Mouse (Mus musculus): ENCODE measurements around the gene Tmem209. TPM values are rescaled to one million over a fixed set of nuclear protein-coding genes. Genes with fewer than 3 reads are reported as not detected.

Tmem209 gene
- polyA plus RNA-seq, 1 experiment, result 126 TPM

DNA sequence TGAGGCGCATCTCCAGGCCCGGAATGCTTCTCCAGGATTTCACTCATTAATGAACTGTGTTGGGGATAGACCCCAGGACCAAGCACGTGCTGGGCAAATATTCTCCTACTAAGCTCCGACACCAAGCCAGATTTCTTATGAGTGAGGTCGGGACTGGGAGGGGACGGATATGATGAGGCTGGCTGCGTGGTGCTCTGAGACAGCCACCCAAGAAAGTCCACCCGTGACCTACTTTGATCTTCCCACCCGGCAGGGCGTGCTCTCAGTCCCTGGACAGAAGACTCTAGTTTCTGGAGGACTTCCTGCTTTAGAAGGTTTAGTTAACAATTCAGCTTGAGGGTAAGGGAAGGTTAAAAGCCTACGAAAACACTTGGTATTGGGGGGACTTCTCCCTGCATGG lies 44.0 kb downstream of the Tmem209 start:
- Histone ChIP-seq H3K36me3 (ENCODE audit: control insufficient read depth, insufficient read depth, low read length, poor library complexity, severe bottlenecking) (no peaks in the 10 kb centered on the region), H3K27ac (ENCODE audit: insufficient read depth, low read length) (no peak overlapping the region), H3K4me1 (ENCODE audit: control insufficient read depth, insufficient read depth, low read length) (peaks cover 3% of the 10 kb centered on the region), H3K4me3 (ENCODE audit: low read depth, low read length) (no peak overlapping the region), H3K27me3 (ENCODE audit: control insufficient read depth, insufficient read depth, low read length, poor library complexity, severe bottlenecking) (no peaks in the 10 kb centered on the region), H3K9ac (ENCODE audit: low read depth, poor library complexity, severe bottlenecking) (no peak overlapping the region), H3K9me3 (replicated peaks; ENCODE audit: control insufficient read depth, insufficient read depth, low read length, poor library complexity, severe bottlenecking) (no peaks in the 10 kb centered on the region)
- no peak for TF ChIP-seq CTCF (IDR thresholded peaks at IDR 0.05; ENCODE audit: low read depth, low read length)
- TF ChIP-seq POLR2A (IDR thresholded peaks at IDR 0.05; ENCODE audit: insufficient read depth, low read length), result no peak
- TF ChIP-seq EP300 (IDR thresholded peaks at IDR 0.05; ENCODE audit: insufficient read depth, low read depth, low read length), result no peak

DNA sequence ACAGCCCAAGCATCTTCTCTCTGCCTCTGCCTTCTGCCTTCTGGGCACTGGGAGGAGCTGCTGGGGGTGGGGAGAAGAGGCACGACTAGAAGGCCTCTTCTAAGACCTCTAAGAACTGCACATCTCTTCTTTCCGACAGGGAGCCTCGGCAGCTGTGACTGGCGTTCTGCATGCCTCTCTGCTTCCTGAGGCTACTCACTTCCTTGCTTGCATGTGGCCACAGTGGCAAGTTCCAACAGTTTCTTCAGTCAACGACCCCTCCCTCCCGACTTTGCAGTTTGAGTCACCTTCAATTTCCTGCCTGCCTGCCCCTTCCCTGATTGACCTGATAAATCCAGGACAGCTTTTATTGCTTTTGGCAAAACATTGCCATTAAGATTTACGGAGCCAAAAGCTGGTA lies 46.8 kb downstream of the Tmem209 start:
- H3K9me3 ChIP-seq (replicated peaks; ENCODE audit: control insufficient read depth, insufficient read depth, low read length, poor library complexity, severe bottlenecking), result no peaks in the 10 kb centered on the region
- H3K9ac ChIP-seq (ENCODE audit: low read depth, poor library complexity, severe bottlenecking), result no peak overlapping the region
- no peak overlapping the region for H3K27ac ChIP-seq (ENCODE audit: insufficient read depth, low read length)
- H3K36me3 ChIP-seq (ENCODE audit: control insufficient read depth, insufficient read depth, low read length, poor library complexity, severe bottlenecking), result no peaks in the 10 kb centered on the region
- peaks cover 3% of the 10 kb centered on the region for H3K4me1 ChIP-seq (ENCODE audit: control insufficient read depth, insufficient read depth, low read length)
- no peak for TF ChIP-seq POLR2A (IDR thresholded peaks at IDR 0.05; ENCODE audit: insufficient read depth, low read length)
- TF ChIP-seq CTCF (IDR thresholded peaks at IDR 0.05; ENCODE audit: low read depth, low read length), result no peak
- TF ChIP-seq EP300 (IDR thresholded peaks at IDR 0.05; ENCODE audit: insufficient read depth, low read depth, low read length), result no peak
- H3K4me3 ChIP-seq (ENCODE audit: low read depth, low read length), result no peak overlapping the region
- no peaks in the 10 kb centered on the region for H3K27me3 ChIP-seq (ENCODE audit: control insufficient read depth, insufficient read depth, low read length, poor library complexity, severe bottlenecking)

DNA sequence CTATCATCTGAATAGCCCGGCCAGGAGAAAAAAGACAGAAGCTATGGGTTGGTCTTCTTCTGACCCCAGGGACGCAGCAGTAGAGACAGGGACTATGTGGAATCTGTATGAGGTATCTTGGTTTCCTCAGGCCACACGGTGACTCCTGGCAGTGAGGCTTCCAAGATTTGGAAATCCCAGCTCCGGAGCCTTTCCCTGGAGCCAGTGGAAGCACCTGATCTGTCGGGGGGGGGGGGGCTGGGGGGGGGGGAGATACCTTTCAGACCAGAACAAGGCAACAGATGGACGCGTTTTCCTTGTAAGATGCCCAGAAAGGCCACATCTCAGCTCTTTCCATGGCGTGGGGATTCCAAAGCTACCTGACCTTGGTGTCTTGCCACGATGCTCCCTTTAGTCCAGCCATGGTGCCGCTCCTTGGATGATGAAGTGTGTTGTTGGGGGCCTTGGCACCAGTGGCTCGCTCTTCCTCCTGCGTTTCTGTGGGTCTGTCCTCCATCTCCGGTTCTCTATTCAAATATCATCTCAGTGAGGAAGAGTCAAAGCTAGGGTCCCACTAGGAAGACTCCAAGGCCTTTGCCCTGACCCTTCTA lies 47.7 kb downstream of the Tmem209 start:
- Histone ChIP-seq H3K9ac (ENCODE audit: low read depth, poor library complexity, severe bottlenecking) (no peak overlapping the region), H3K36me3 (ENCODE audit: control insufficient read depth, insufficient read depth, low read length, poor library complexity, severe bottlenecking) (no peaks in the 10 kb centered on the region), H3K4me1 (ENCODE audit: control insufficient read depth, insufficient read depth, low read length) (peaks cover 8% of the 10 kb centered on the region), H3K27me3 (ENCODE audit: control insufficient read depth, insufficient read depth, low read length, poor library complexity, severe bottlenecking) (no peaks in the 10 kb centered on the region), H3K9me3 (replicated peaks; ENCODE audit: control insufficient read depth, insufficient read depth, low read length, poor library complexity, severe bottlenecking) (no peaks in the 10 kb centered on the region), H3K4me3 (ENCODE audit: low read depth, low read length) (no peak overlapping the region), H3K27ac (ENCODE audit: insufficient read depth, low read length) (no peak overlapping the region)
- TF ChIP-seq POLR2A (IDR thresholded peaks at IDR 0.05; ENCODE audit: insufficient read depth, low read length) (no peak), CTCF (IDR thresholded peaks at IDR 0.05; ENCODE audit: low read depth, low read length) (no peak), EP300 (IDR thresholded peaks at IDR 0.05; ENCODE audit: insufficient read depth, low read depth, low read length) (no peak)

DNA sequence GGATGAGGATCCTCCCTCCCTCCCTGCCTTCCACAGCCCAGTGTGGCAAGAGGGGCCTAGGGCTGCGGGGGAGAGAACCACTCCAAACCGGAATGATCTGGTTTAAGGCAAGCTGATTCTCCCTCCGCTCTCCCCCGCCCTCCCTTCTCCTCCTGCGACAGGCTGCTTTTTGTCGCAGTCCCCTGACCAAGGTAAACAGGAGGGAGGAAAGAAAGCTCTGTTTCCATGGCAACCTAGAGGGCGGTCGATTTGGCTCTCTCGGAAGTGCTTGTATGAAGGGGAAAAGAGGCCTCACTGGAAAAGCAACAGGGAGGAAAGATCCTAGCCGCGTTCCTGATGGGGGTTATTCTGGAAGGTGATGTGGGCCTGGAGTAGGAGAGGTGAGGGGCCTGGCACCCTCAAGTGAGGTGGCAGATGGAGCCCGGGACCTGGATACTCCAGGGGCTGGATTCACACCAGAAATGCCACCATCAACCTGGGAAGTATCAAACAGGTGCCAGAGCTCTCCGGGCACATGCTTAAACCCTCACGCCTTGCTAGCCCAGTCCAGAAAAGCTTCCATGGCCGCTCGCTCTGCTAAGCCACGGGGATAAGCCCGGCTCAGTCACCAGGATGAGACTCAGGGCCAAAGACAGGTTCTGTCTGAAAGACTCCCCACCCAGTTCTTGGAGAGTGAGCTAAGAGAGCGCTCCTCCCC lies 48.7 kb downstream of the Tmem209 start:
- Histone ChIP-seq H3K9me3 (replicated peaks; ENCODE audit: control insufficient read depth, insufficient read depth, low read length, poor library complexity, severe bottlenecking) (no peaks in the 10 kb centered on the region), H3K27ac (ENCODE audit: insufficient read depth, low read length) (no peak overlapping the region), H3K4me1 (ENCODE audit: control insufficient read depth, insufficient read depth, low read length) (peaks cover 8% of the 10 kb centered on the region), H3K27me3 (ENCODE audit: control insufficient read depth, insufficient read depth, low read length, poor library complexity, severe bottlenecking) (no peaks in the 10 kb centered on the region), H3K4me3 (ENCODE audit: low read depth, low read length) (peak overlapping the region; percentile 13; the same call in 1 of the 2 replicates), H3K9ac (ENCODE audit: low read depth, poor library complexity, severe bottlenecking) (no peak overlapping the region), H3K36me3 (ENCODE audit: control insufficient read depth, insufficient read depth, low read length, poor library complexity, severe bottlenecking) (no peaks in the 10 kb centered on the region)
- no peak for TF ChIP-seq POLR2A (IDR thresholded peaks at IDR 0.05; ENCODE audit: insufficient read depth, low read length)
- TF ChIP-seq EP300 (IDR thresholded peaks at IDR 0.05; ENCODE audit: insufficient read depth, low read depth, low read length), result peak; percentile 87

DNA sequence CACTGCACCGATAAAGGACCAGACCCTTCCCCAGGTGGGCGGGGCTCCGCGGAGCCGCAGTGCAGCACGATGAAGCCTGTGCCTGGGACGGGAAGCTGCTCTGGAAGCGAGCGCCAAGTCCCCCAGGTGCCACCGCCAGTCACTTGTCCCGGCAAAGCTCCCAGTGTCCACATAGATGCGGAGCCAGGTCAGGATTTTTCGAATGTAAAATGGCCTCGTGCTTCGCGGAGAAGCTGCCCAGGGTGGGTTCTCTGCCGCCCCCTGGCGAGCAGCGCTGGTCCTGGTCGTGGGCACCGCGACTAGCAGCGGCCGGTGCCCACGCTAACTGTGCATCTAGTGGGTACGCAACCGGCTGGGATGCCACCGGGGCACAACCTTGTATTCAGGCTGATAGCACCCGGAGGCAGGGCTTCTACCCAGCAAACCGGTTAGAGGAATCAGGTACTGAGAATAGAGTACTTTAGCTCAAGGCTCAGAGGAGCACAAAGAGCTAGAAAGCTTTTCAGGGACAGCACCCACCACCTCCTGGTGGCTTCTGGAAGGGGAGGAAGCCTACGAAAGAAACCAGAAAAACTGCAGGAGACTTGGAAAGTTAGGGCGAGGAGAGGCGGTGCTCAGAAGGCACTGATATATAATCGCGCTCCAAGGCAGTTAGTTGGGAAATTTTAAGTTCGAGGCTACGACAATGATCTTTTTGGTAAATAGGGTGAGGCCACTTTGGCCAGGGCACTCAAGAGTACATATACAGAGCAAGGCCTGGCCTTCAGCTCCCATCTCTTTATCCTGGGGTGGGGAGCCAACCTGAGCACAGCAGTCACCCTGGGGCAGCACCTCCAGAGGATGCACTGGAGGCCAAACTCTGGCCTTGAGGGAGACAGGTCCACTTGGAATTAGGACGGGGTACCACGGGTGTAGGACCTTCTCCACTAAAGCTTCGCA lies 49.5 kb downstream of the Tmem209 start:
- Histone ChIP-seq H3K9ac (ENCODE audit: low read depth, poor library complexity, severe bottlenecking) (peak overlapping the region; percentile 25; the same call in 1 of the 2 replicates), H3K9me3 (replicated peaks; ENCODE audit: control insufficient read depth, insufficient read depth, low read length, poor library complexity, severe bottlenecking) (no peaks in the 10 kb centered on the region), H3K4me3 (ENCODE audit: low read depth, low read length) (peak overlapping the region; percentile 43), H3K36me3 (ENCODE audit: control insufficient read depth, insufficient read depth, low read length, poor library complexity, severe bottlenecking) (no peaks in the 10 kb centered on the region), H3K27me3 (ENCODE audit: control insufficient read depth, insufficient read depth, low read length, poor library complexity, severe bottlenecking) (no peaks in the 10 kb centered on the region), H3K4me1 (ENCODE audit: control insufficient read depth, insufficient read depth, low read length) (peaks cover 8% of the 10 kb centered on the region), H3K27ac (ENCODE audit: insufficient read depth, low read length) (no peak overlapping the region)
- TF ChIP-seq POLR2A (IDR thresholded peaks at IDR 0.05; ENCODE audit: insufficient read depth, low read length), result no peak
- TF ChIP-seq CTCF (IDR thresholded peaks at IDR 0.05; ENCODE audit: low read depth, low read length), result peak; percentile 71
- 0 out of 2 replicates have a peak, but pooled peaks have one; percentile 11 for TF ChIP-seq EP300 (IDR thresholded peaks at IDR 0.05; ENCODE audit: insufficient read depth, low read depth, low read length)
